Mouse (Mus musculus) lung, postnatal 0 days (tissue): ENCODE measurements around the gene Ybx2.

Experiments
- CTCF ChIP-seq: IDR thresholded peaks from 2 replicates; pipeline ENCODE4 v1.5.1; 2016; ENCODE audit warnings: antibody characterized with exemption, mild to moderate bottlenecking
- EP300 ChIP-seq: IDR thresholded peaks from 2 replicates; pipeline ENCODE4 v1.6.1; 2016; ENCODE audit warnings: antibody characterized with exemption, mild to moderate bottlenecking, control low read depth

- no peak for TF ChIP-seq CTCF
- TF ChIP-seq EP300: no peak
Observed at GRCm38 (mm10) chr11:69982225-69982624, 46.6 kb downstream of the Ybx2 start, which contains the start of gene Elp5.
